Mouse (Mus musculus): ENCODE data around the gene Pgp. TPM values are rescaled to one million over a fixed set of nuclear protein-coding genes. Genes with fewer than 3 reads are reported as not detected.

Gene Pgp
- total and polyA plus RNA-seq, 3 experiments, result 19.3 to 55.0 TPM; not detected in 1

DNA sequence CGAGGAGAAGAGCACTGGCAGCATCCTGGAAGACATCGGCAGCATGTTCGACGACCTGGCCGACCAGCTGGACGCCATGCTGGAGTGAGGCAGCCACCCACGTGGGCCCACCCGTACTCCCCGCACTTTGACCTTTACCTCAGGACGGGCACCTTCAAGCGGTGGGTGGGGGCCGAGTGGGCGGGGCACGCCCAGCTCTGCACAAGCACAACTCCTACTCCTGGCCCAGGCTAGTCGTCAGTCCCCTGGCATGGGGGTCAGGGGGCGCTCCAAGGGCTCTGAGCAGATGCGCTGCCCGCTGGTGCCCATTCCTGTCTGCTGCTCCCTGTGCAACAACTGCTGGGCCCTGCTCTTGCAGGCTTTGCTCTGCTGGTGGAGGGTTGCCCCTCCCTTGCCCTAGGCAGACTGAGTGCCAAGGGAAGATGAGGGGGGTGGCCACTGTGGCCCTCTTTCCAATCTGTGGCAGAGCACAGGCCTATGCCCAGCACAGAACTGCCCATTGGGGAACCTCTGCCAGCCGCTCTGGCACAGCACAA lies 37.0 kb downstream of the Pgp start:
- Histone ChIP-seq H3K9ac (ENCODE audit: control insufficient read depth, low read depth, low read length, poor library complexity, severe bottlenecking) (no peak overlapping the region), H3K9me3 (replicated peaks; ENCODE audit: insufficient read depth, low read length) (no peaks in the 10 kb centered on the region), H3K4me1 (ENCODE audit: control insufficient read depth in 1 of 2, insufficient read depth in 2 of 2, low read length in 2 of 2) (no peaks in the 10 kb centered on the region), H3K4me3 (ENCODE audit: control insufficient read depth in 1 of 2, insufficient read depth in 1 of 2, low read depth in 2 of 2, low read length in 2 of 2) (no peak overlapping the region), H3K36me3 (ENCODE audit: control insufficient read depth in 1 of 2, insufficient read depth in 2 of 2, low read length in 2 of 2) (no peaks in the 10 kb centered on the region; a peak in 1 of 4 replicates), H3K79me2 (ENCODE audit: control insufficient read depth, insufficient read depth, low read length, poor library complexity) (no peaks in the 10 kb centered on the region), H3K27ac (ENCODE audit: control insufficient read depth, low read depth, low read length) (no peak overlapping the region), H3K27me3 (ENCODE audit: control insufficient read depth in 1 of 2, insufficient read depth in 2 of 2, low read length in 2 of 2) (no peaks in the 10 kb centered on the region)
- no peak for TF ChIP-seq RCOR1 (IDR thresholded peaks at IDR 0.05; ENCODE audit: low read depth, low read length)
- TF ChIP-seq MAFK (IDR thresholded peaks at IDR 0.05; ENCODE audit: borderline replicate concordance, low read depth, low read length), result no peak
- no peak for TF ChIP-seq ELF1 (IDR thresholded peaks at IDR 0.05; ENCODE audit: low read depth, low read length)
- TF ChIP-seq NRF1 (IDR thresholded peaks at IDR 0.05; ENCODE audit: insufficient read depth, low read depth, low read length, poor library complexity, severe bottlenecking), result no peak
- no peak for TF ChIP-seq POLR2AphosphoS5 (IDR thresholded peaks at IDR 0.05; ENCODE audit: borderline replicate concordance, low read depth, low read length)
- no peak for TF ChIP-seq MYB (IDR thresholded peaks at IDR 0.05; ENCODE audit: low read depth, low read length)
- DNase-seq (ENCODE audit: low read depth, low spot score), result no peak

GRCm38 (mm10) chr17:24507806-24508460 lies 37.7 kb downstream of the Pgp start:
- H3K4me3 ChIP-seq (ENCODE audit: control insufficient read depth in 1 of 2, insufficient read depth in 1 of 2, low read depth in 2 of 2, low read length in 2 of 2), result no peak overlapping the region
- no peaks in the 10 kb centered on the region for H3K79me2 ChIP-seq (ENCODE audit: control insufficient read depth, insufficient read depth, low read length, poor library complexity)
- H3K27me3 ChIP-seq (ENCODE audit: control insufficient read depth in 1 of 2, insufficient read depth in 2 of 2, low read length in 2 of 2), result no peaks in the 10 kb centered on the region
- no peaks in the 10 kb centered on the region for H3K4me1 ChIP-seq (ENCODE audit: control insufficient read depth in 1 of 2, insufficient read depth in 2 of 2, low read length in 2 of 2)
- H3K27ac ChIP-seq (ENCODE audit: control insufficient read depth, low read depth, low read length), result no peak overlapping the region
- H3K9me3 ChIP-seq (replicated peaks; ENCODE audit: insufficient read depth, low read length), result no peaks in the 10 kb centered on the region
- TF ChIP-seq MAFK (IDR thresholded peaks at IDR 0.05; ENCODE audit: borderline replicate concordance, low read depth, low read length) (no peak), TBP (IDR thresholded peaks at IDR 0.05; ENCODE audit: low read depth, low read length) (no peak), GABPA (IDR thresholded peaks at IDR 0.05; ENCODE audit: low read depth, low read length) (no peak), NELFE (IDR thresholded peaks at IDR 0.05; ENCODE audit: low read depth, low read length) (no peak), MXI1 (IDR thresholded peaks at IDR 0.05; ENCODE audit: low read depth, low read length) (no peak), POLR2AphosphoS5 (IDR thresholded peaks at IDR 0.05; ENCODE audit: borderline replicate concordance, low read depth, low read length) (no peak), BHLHE40 (IDR thresholded peaks at IDR 0.05; ENCODE audit: borderline replicate concordance, low read depth, low read length) (no peak), NRF1 (IDR thresholded peaks at IDR 0.05; ENCODE audit: insufficient read depth, low read depth, low read length, poor library complexity, severe bottlenecking) (no peak), USF1 (IDR thresholded peaks at IDR 0.05; ENCODE audit: low read depth, low read length) (no peak), MAX (IDR thresholded peaks at IDR 0.05; ENCODE audit: low read length) (no peak), RAD21 (IDR thresholded peaks at IDR 0.05; ENCODE audit: low read depth, low read length) (no peak), MYB (IDR thresholded peaks at IDR 0.05; ENCODE audit: low read depth, low read length) (no peak), E2F4 (IDR thresholded peaks at IDR 0.05; ENCODE audit: borderline replicate concordance, low read depth, low read length) (no peak), SIN3A (IDR thresholded peaks at IDR 0.05; ENCODE audit: low read length) (no peak), USF2 (IDR thresholded peaks at IDR 0.05; ENCODE audit: borderline replicate concordance in 1 of 2, insufficient read depth in 1 of 2, low read depth in 1 of 2, low read length in 2 of 2) (no peak)
- no peaks in the 10 kb centered on the region; a peak in 1 of 4 replicates for H3K36me3 ChIP-seq (ENCODE audit: control insufficient read depth in 1 of 2, insufficient read depth in 2 of 2, low read length in 2 of 2)
- DNase-seq (ENCODE audit: low read depth, low spot score), result no peak
- no peak overlapping the region for H3K9ac ChIP-seq (ENCODE audit: control insufficient read depth, low read depth, low read length, poor library complexity, severe bottlenecking)

All from MEL (cell line).